Comparison of ENCODE assay signal across 22 mouse cellular contexts in the genomic region with DNA sequence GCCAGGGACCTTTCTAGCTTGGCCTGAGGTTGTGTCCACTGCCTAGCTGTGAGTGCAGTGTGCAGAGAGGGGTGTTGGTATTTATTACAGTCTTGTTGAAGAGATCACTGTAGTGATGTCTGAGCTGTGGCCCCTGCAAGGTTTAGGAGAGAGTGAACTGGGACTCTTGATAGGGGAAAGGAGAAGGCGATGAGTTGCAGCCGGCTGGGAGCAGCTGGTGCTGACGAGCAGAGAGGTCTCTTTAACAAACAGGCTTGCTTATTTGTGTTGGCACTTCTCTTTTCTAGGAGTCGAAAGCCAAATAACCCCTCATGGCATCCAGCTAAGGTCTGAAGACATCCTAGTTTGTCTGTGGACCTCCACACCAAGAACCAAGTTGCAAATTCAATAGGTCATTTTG. TPM values are rescaled to one million over a fixed set of nuclear protein-coding genes. Genes with fewer than 3 reads are reported as not detected.
A peak's percentile ranks its signal among the peaks of the same experiment; 100 is the strongest.
DNase-seq lines count a peak whose midpoint lies in the region; ATAC-seq and TF ChIP-seq lines count a peak whose summit lies in the region.
"Had no signal": no experiment of that assay in that cellular context is flagged by ENCODE, and none has a peak within 500 bp of the region (broad histone marks: within the 10 kb centered on the region; RNA-seq: fewer than 3 reads in every experiment).

No protein-coding gene starts in this region.

- no peaks in the 10 kb centered on the region for H3K4me1 ChIP-seq in kidney, adult 2 months (ENCODE audit: control insufficient read depth, insufficient read depth, low read length)
- no peaks in the 10 kb centered on the region for H3K4me1 ChIP-seq in kidney, embryonic 16.5 days (ENCODE audit: insufficient read depth, low read length)
- H3K4me1 ChIP-seq: embryonic facial prominence, embryonic 15.5 days; forebrain, embryonic 10.5 days; hindbrain, embryonic 10.5 days had no signal

- TF ChIP-seq POLR2A in kidney, adult 2 months (IDR thresholded peaks at IDR 0.05; ENCODE audit: low read depth, low read length): no peak

- no peak overlapping the region for H3K4me2 ChIP-seq in kidney, embryonic 16.5 days (replicated peaks; ENCODE audit: low read depth, low read length)
- H3K4me2 ChIP-seq: embryonic facial prominence, embryonic 15.5 days; hindbrain, embryonic 14.5 days had no signal

- no peaks in the 10 kb centered on the region for H3K9me3 ChIP-seq in kidney, embryonic 16.5 days (ENCODE audit: low read length)
- H3K9me3 ChIP-seq: embryonic facial prominence, embryonic 15.5 days; forebrain, embryonic 10.5 days; hindbrain, embryonic 10.5 days had no signal

- ATAC-seq in kidney, embryonic 16.5 days (ENCODE audit: low FRiP score, low TSS enrichment): no peak
- ATAC-seq: forebrain, embryonic 14.5 days had no signal

- DNase-seq in heart, adult 18-20 months: peak; percentile 47 to 56
- no peak for DNase-seq in heart, postnatal 25 days (ENCODE audit: low spot score)
- DNase-seq in kidney, adult 2 months: peak; percentile 40
- no peak for DNase-seq in kidney, adult 18-20 months
- DNase-seq in kidney, postnatal 4 days: peak; percentile 43 to 56
- peak; percentile 46 to 54 for DNase-seq in heart, postnatal 14 days
- DNase-seq: cerebellum, adult 8-10 months; embryo, embryonic 11 days; gastrocnemius, postnatal 36 days had no signal

- H3K27me3 ChIP-seq in kidney, adult 2 months (replicated peaks; ENCODE audit: control insufficient read depth, insufficient read depth, low read length): no peaks in the 10 kb centered on the region
- H3K27me3 ChIP-seq in kidney, embryonic 16.5 days (ENCODE audit: insufficient read depth, low read length): no peaks in the 10 kb centered on the region
- H3K27me3 ChIP-seq: embryonic facial prominence, embryonic 15.5 days had no signal

- peaks cover 3% of the 10 kb centered on the region for H3K36me3 ChIP-seq in kidney, adult 2 months (ENCODE audit: control insufficient read depth, insufficient read depth, low read length)
- H3K36me3 ChIP-seq in kidney, embryonic 16.5 days (ENCODE audit: insufficient read depth, low read length): peaks cover 93% of the 10 kb centered on the region

- no peak for TF ChIP-seq CTCF in kidney, adult 2 months (conservative IDR thresholded peaks at IDR 0.05; ENCODE audit: insufficient read depth, insufficient read length, low read depth, low read length)

- no peak overlapping the region for H3K27ac ChIP-seq in kidney, adult 2 months (ENCODE audit: insufficient read depth, low read depth, low read length)
- no peak overlapping the region for H3K27ac ChIP-seq in kidney, embryonic 16.5 days (ENCODE audit: low read length)
- H3K27ac ChIP-seq: embryonic facial prominence, embryonic 15.5 days; forebrain, embryonic 10.5 days; heart, adult 2 months; hindbrain, embryonic 10.5 days; hindbrain, embryonic 14.5 days had no signal

- no peak overlapping the region for H3K4me3 ChIP-seq in kidney, adult 2 months (ENCODE audit: insufficient read depth, low read depth, low read length)
- no peak overlapping the region for H3K4me3 ChIP-seq in kidney, embryonic 16.5 days (ENCODE audit: low read length)
- H3K4me3 ChIP-seq: embryonic facial prominence, embryonic 15.5 days; erythroblast, embryonic 14.5 days; forebrain, embryonic 10.5 days; heart, adult 2 months; hindbrain, embryonic 10.5 days had no signal

- no peak overlapping the region for H3K9ac ChIP-seq in kidney, embryonic 16.5 days (replicated peaks; ENCODE audit: low read length)
- H3K9ac ChIP-seq: embryonic facial prominence, embryonic 15.5 days; hindbrain, embryonic 14.5 days had no signal

- intact Hi-C loops in heart, postnatal 25 days (cut with DNase I): loop anchor here (5.0 kb wide), 1 partner anchor 129 kb away; no protein-coding TSS in a partner anchor
- intact Hi-C loops in heart, postnatal 14 days (cut with DNase I): no loop called here

- 73% methylated on average over 4 of the region's 4 CpGs for WGBS in kidney, adult 2 months
- 65% methylated on average over 4 of the region's 4 CpGs for WGBS in kidney, embryonic 16.5 days

RNA-seq across cellular contexts. Expression of gene Oxct2a, which starts 25.2 kb away (rescaled TPM):
- total RNA-seq in heart, adult 18-20 months (2021): not detected
- not detected for total RNA-seq in heart, postnatal 25 days (2021)
- 0.11 and 0.30 TPM in 2 replicates for polyA plus RNA-seq in kidney, adult 2 months (2012; rRNA removed)
- polyA plus RNA-seq in kidney, embryonic 16.5 days (2015; fragmentation: Nextera tagmentation; extraction: Ambion mirVana): 0.16 TPM in 1 of 2 replicates, not detected in the other
- not detected for total RNA-seq in heart, postnatal 14 days (2021)
- total RNA-seq: adrenal gland, postnatal 4 days; common myeloid progenitor, adult 5-6 weeks; heart, adult 2 months; MEL had no signal
- polyA plus RNA-seq: embryonic facial prominence, embryonic 11.5 days; erythroblast, embryonic 14.5 days; forebrain, embryonic 10.5 days; forebrain, embryonic 14.5 days; heart, embryonic 16.5 days; hindbrain, embryonic 10.5 days had no signal

RNA-seq across cellular contexts. Expression of gene Pabpc4, which starts 36.1 kb away (rescaled TPM):
- total RNA-seq in heart, adult 18-20 months (2021): 100 to 1,000 TPM; 336 to 356 TPM
- total RNA-seq in heart, postnatal 25 days (2021): 100 to 1,000 TPM; 334 to 358 TPM
- polyA plus RNA-seq in kidney, adult 2 months (2012; rRNA removed): 57.8 and 67.1 TPM in 2 replicates
- polyA plus RNA-seq in kidney, embryonic 16.5 days (2015; fragmentation: Nextera tagmentation; extraction: Ambion mirVana): 45.0 and 47.7 TPM in 2 replicates
- total RNA-seq in heart, postnatal 14 days (2021): 100 to 1,000 TPM; 255 to 289 TPM

RNA-seq across cellular contexts. Expression of gene Bmp8a, which starts 44.8 kb away (rescaled TPM):
- total RNA-seq in heart, adult 18-20 months (2021): not detected
- total RNA-seq in heart, postnatal 25 days (2021): under 1 TPM in 1 of 2 experiments, not detected in 1; 0.18 TPM
- polyA plus RNA-seq in kidney, adult 2 months (2012; rRNA removed): 1.5 and 2.9 TPM in 2 replicates
- 0.32 and 0.36 TPM in 2 replicates for polyA plus RNA-seq in kidney, embryonic 16.5 days (2015; fragmentation: Nextera tagmentation; extraction: Ambion mirVana)
- total RNA-seq in heart, postnatal 14 days (2021): under 1 TPM; 0.10 to 0.12 TPM
- total RNA-seq: adrenal gland, postnatal 4 days; common myeloid progenitor, adult 5-6 weeks; heart, adult 2 months had no signal
- polyA plus RNA-seq: erythroblast, embryonic 14.5 days; forebrain, embryonic 14.5 days; heart, adult 2 months had no signal

Comparison
In these comparisons a context has a peak if more than half of its experiments do, and no peak if none do; other contexts are left out.
1. DNase-seq: peak in heart, adult 18-20 months (2 of 2), kidney, adult 2 months (single experiment), kidney, postnatal 4 days (2 of 2) and heart, postnatal 14 days (2 of 2); none in heart, postnatal 25 days (single experiment) and kidney, adult 18-20 months (single experiment).